Mouse (Mus musculus) heart, postnatal 0 days (tissue): ENCODE measurements around the gene Chchd3. TPM values are rescaled to one million over a fixed set of nuclear protein-coding genes. Genes with fewer than 3 reads are reported as not detected.

ENCODE experiments used
- ATAC-seq: fragments of 200-750 bp; cut with Nextera tagmentation; 2 replicates; pipeline ENCODE4 v1.8.0; 2017; ENCODE audit warnings: low read depth, moderate number of reproducible peaks, moderate library complexity; ENCODE audit not compliant: insufficient read depth
- DNase-seq: peaks from one replicate; pipeline ENCODE4 v3.0.0-alpha.2; 2016; ENCODE audit warnings: low spot score
- H3K27ac ChIP-seq: fragments of 300-500 bp; sonication (generic); 2 replicates; pipeline ENCODE4 v1.5.1; 2014; ENCODE audit warnings: low read depth, mild to moderate bottlenecking
- H3K27me3 ChIP-seq: fragments of 300-500 bp; sonication (generic); 2 replicates; pipeline ENCODE4 v1.6.1; 2014; ENCODE audit warnings: low read length, mixed read lengths; ENCODE audit not compliant: control insufficient read depth, insufficient read depth
- H3K36me3 ChIP-seq: fragments of 300-500 bp; sonication (generic); replicated peaks from 2 replicates; pipeline ENCODE4 v1.6.1; 2014; ENCODE audit warnings: low read length, mixed read lengths; ENCODE audit not compliant: control insufficient read depth, insufficient read depth
- H3K4me1 ChIP-seq: fragments of 300-500 bp; sonication (generic); 2 replicates; pipeline ENCODE4 v1.6.1; 2014; ENCODE audit warnings: antibody characterized with exemption; ENCODE audit not compliant: control insufficient read depth, insufficient read depth
- H3K4me2 ChIP-seq: fragments of 300-500 bp; sonication (generic); 2 replicates; pipeline ENCODE4 v1.6.1; 2014; ENCODE audit warnings: low read depth, mild to moderate bottlenecking, low read length, moderate library complexity
- H3K4me3 ChIP-seq: fragments of 300-500 bp; sonication (generic); 2 replicates; pipeline ENCODE4 v1.5.1; 2014; ENCODE audit warnings: low read depth, low read length
- H3K9ac ChIP-seq: fragments of 300-500 bp; sonication (generic); replicated peaks from 2 replicates; pipeline ENCODE4 v1.6.1; 2014; ENCODE audit warnings: low read depth, low read length, mixed read lengths
- H3K9me3 ChIP-seq: fragments of 300-500 bp; sonication (generic); replicated peaks from 2 replicates; pipeline ENCODE4 v1.6.1; 2016; ENCODE audit warnings: low read length; ENCODE audit not compliant: control insufficient read depth
- CTCF ChIP-seq: IDR thresholded peaks from 2 replicates; pipeline ENCODE4 v1.5.1; 2016; ENCODE audit warnings: antibody characterized with exemption, control low read depth, low read depth
- EP300 ChIP-seq: IDR thresholded peaks from 2 replicates; pipeline ENCODE4 v1.6.1; 2016; ENCODE audit warnings: antibody characterized with exemption, low read depth
- WGBS: fragments of 180-500 bp; shearing (Covaris S2); extraction: QIAGEN DNeasy Blood & Tissue Kit; methylation state at CpG from one replicate; pipeline ENCODE4 v1.1.7; 2014; 5-methylcytosine and 5-hydroxymethylcytosine counted together
- polyA plus RNA-seq: library from polyadenylated mRNA; unstranded; fragments of >200 nt; fragmentation: Nextera tagmentation; extraction: Ambion mirVana; gene quantifications from 2 replicates; pipeline ENCODE4 v1.2.1, GENCODE M21; 2015
- total RNA-seq: library from RNA; depleted of rRNA; stranded (reverse); fragments of >200 nt; gene quantifications from 2 replicates; pipeline ENCODE4 v1.2.3, GENCODE M21; 2014; ENCODE audit warnings: low replicate concordance

The Chchd3 gene
- total and polyA plus RNA-seq, 2 experiments from 2014 or later, result 314 to 332 TPM

DNA sequence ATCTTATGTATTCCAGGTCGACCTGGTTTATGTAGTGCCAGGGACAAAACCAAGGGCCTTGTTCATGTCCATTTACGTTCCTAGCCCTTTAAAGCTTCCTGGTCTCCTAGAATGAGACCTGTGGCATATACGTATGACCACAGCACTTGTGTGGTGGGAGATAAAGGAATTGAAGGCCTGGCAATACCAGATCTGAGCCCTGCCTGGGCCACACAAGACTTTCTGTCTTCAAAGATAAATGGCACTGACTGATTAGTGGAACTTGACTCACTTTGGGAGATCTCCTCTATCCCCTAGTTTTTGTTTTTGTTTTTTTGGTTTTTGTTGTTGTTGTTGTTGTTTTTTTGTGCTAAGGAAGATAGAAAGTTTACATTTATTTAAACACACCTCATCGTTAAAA, 209.1 kb downstream of the Chchd3 start:
- no peaks in the 10 kb centered on the region for H3K9me3 ChIP-seq
- 86% methylated on average over 4 of the region's 4 CpGs for WGBS
- no peak for DNase-seq
- H3K27ac ChIP-seq, result no peak overlapping the region
- peaks cover 7% of the 10 kb centered on the region; the same call in 1 of the 2 replicates for H3K36me3 ChIP-seq
- H3K4me1 ChIP-seq, result no peaks in the 10 kb centered on the region
- no peak overlapping the region for H3K4me3 ChIP-seq
- H3K27me3 ChIP-seq, result no peaks in the 10 kb centered on the region
- no peak overlapping the region for H3K9ac ChIP-seq
- H3K4me2 ChIP-seq, result no peak overlapping the region
- TF ChIP-seq EP300, result no peak
- TF ChIP-seq CTCF, result no peak
- no peak for ATAC-seq

DNA sequence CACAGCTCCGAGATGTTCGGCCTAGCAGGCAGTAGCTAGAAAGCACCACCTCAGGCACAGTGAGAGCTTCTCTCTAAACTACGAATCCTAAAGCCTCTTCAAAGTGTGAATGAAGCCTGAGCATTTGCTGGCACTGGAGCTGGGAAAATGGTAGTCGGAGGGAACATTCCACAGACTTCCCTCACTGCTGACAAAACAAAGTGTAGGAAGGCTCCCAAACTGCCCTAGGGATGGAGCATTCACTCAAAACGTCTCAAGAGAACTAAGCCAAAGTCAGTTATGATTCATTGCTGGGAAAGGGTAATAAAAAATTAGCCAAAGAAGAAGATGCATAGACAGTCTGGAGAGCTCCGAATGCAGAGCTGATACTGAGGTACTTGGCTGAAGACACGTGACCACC, 211.1 kb downstream of the Chchd3 start:
- no peaks in the 10 kb centered on the region for H3K9me3 ChIP-seq
- no peaks in the 10 kb centered on the region for H3K4me1 ChIP-seq
- no peaks in the 10 kb centered on the region for H3K27me3 ChIP-seq
- peaks cover 7% of the 10 kb centered on the region; the same call in 1 of the 2 replicates for H3K36me3 ChIP-seq
- DNase-seq (no peak), ATAC-seq (no peak)
- 71% methylated on average over 7 of the region's 7 CpGs for WGBS
- no peak overlapping the region for H3K4me2 ChIP-seq
- no peak overlapping the region for H3K27ac ChIP-seq
- TF ChIP-seq EP300 (no peak), CTCF (no peak)
- H3K4me3 ChIP-seq, result no peak overlapping the region
- no peak overlapping the region for H3K9ac ChIP-seq

DNA sequence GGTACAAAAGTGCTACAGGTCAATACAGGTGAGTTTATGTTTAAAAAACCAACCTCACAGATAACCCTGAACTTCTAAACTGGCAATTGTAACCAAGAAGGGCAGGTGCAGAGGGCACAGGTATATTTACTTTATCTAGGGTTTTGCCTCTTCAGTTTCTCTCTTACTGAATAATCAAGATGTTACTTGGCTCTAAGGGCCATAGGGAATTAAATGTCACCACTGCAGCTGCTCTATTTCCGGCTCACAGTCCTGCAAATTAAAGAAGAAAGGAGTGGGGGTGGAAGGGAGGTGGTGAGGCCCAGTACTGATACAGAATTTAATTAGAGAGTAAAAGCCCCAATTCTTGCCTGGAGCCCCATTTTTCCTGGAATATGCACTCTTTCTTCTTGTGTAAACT, 214.6 kb downstream of the Chchd3 start:
- H3K36me3 ChIP-seq, result 0 out of 2 replicates have a peak, but pooled peaks cover 5% of the 10 kb centered on the region
- 26% methylated on average over 1 of the region's 1 CpGs for WGBS
- H3K9me3 ChIP-seq, result no peaks in the 10 kb centered on the region
- ATAC-seq (no peak), DNase-seq (no peak)
- no peak overlapping the region for H3K9ac ChIP-seq
- no peak overlapping the region for H3K4me2 ChIP-seq
- no peaks in the 10 kb centered on the region for H3K27me3 ChIP-seq
- no peak overlapping the region for H3K27ac ChIP-seq
- no peaks in the 10 kb centered on the region for H3K4me1 ChIP-seq
- no peak for TF ChIP-seq EP300
- no peak for TF ChIP-seq CTCF
- H3K4me3 ChIP-seq, result no peak overlapping the region

DNA sequence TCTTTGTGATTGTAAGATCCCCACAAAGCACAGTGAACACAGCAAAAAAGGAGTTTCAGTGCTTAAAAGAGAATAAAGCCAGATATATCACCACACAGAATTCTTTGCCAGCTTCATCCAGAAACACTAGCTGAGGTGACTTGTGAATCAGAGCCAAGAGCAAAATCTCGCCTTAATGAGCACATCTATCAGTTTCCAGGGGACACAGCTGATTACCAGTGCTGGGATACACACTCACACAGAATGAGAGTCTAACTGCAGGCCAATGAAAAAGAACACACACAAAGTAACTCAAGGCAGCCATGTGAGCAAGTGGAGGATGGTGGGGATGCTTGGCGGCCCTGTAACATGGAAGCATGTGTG, 222.1 kb downstream of the Chchd3 start:
- no peaks in the 10 kb centered on the region; the same call in none of the 2 replicates for H3K36me3 ChIP-seq
- H3K4me1 ChIP-seq, result no peaks in the 10 kb centered on the region
- no peak overlapping the region for H3K27ac ChIP-seq
- H3K4me3 ChIP-seq, result no peak overlapping the region
- 56% methylated on average over 2 of the region's 2 CpGs for WGBS
- no peak overlapping the region for H3K9ac ChIP-seq
- no peak for ATAC-seq
- TF ChIP-seq CTCF (no peak), EP300 (no peak)
- no peaks in the 10 kb centered on the region for H3K9me3 ChIP-seq
- H3K4me2 ChIP-seq, result no peak overlapping the region
- DNase-seq, result no peak
- no peaks in the 10 kb centered on the region for H3K27me3 ChIP-seq

DNA sequence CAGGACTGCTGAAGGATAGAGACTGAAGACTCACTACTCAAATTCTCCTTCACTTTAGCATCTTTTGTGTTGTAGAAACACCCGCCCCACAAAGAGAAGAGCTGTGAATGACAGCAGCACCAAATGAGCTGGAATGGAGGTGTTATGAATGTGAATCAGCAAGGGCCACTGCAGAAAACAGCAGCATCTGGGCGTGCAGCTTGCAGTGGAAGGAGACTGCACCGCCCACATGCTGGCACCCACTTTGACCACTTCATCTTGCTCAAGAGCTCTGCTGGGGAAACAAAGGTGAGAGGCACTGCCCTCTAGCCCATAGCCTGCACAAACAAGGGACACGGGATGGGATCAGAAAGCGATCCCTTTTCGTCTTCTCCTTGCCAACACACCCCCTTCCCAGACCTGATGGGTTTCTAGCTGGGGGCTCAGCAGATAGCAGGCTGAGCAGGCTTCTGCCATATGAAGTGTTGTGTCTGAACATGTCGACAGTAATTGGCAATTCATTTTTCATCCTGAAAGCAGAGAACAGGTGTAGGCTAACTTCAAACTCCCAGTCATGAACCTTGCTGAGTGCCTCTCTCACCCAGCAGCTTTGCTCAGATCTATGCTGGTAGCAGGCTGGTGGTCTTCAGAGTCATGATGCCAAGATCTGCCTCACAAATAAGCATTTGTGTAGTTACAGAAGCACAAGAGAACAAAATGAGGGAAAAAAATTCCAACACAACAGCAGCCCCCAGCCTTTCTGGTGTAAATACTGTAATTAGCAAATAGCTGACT, 222.7 kb downstream of the Chchd3 start:
- DNase-seq (no peak), ATAC-seq (no peak)
- no peaks in the 10 kb centered on the region for H3K27me3 ChIP-seq
- H3K4me3 ChIP-seq, result no peak overlapping the region
- H3K4me1 ChIP-seq, result no peaks in the 10 kb centered on the region
- no peak overlapping the region for H3K9ac ChIP-seq
- no peaks in the 10 kb centered on the region; the same call in none of the 2 replicates for H3K36me3 ChIP-seq
- TF ChIP-seq CTCF, result no peak
- no peak for TF ChIP-seq EP300
- H3K27ac ChIP-seq, result no peak overlapping the region
- 59% methylated on average over 7 of the region's 7 CpGs for WGBS
- H3K4me2 ChIP-seq, result no peak overlapping the region
- H3K9me3 ChIP-seq, result no peaks in the 10 kb centered on the region
